Mouse (Mus musculus) kidney, adult 11 months (tissue): ENCODE measurements around the gene B430305J03Rik.

Experiments used
- DNase-seq: peaks from one replicate; pipeline ENCODE4 v3.0.0; 2022

The B430305J03Rik gene

GRCm38 (mm10) chr3:61348036-61348614 is 17.6 kb downstream of the B430305J03Rik start:
- DNase-seq: no peak

GRCm38 (mm10) chr3:61345636-61346035 is 20.1 kb downstream of the B430305J03Rik start:
- DNase-seq: no peak

- DNase-seq: no peak
These were observed 21.7 kb downstream of the B430305J03Rik start for GRCm38 (mm10) chr3:61344031-61344430.

GRCm38 (mm10) chr3:61340321-61340720 is 25.4 kb downstream of the B430305J03Rik start:
- DNase-seq: peak; percentile 61

- no peak for DNase-seq
These were observed 28.5 kb downstream of the B430305J03Rik start for GRCm38 (mm10) chr3:61337230-61337629.

GRCm38 (mm10) chr3:61336205-61336604 is 29.5 kb downstream of the B430305J03Rik start:
- DNase-seq: peak; percentile 43

- DNase-seq: no peak
These were observed 44.1 kb downstream of the B430305J03Rik start for GRCm38 (mm10) chr3:61321632-61322031.

GRCm38 (mm10) chr3:61320031-61320430 is 45.7 kb downstream of the B430305J03Rik start:
- DNase-seq: no peak

- no peak for DNase-seq
These were observed 50.7 kb downstream of the B430305J03Rik start for GRCm38 (mm10) chr3:61315002-61315401.
